Mouse (Mus musculus): ENCODE measurements around the gene Slc4a2. TPM values are rescaled to one million over a fixed set of nuclear protein-coding genes. Genes with fewer than 3 reads are reported as not detected.

The Slc4a2 gene
- polyA plus RNA-seq (2014; fragmentation: Nextera tagmentation; extraction: Ambion mirVana): 14.8 TPM in 2 replicates

DNA sequence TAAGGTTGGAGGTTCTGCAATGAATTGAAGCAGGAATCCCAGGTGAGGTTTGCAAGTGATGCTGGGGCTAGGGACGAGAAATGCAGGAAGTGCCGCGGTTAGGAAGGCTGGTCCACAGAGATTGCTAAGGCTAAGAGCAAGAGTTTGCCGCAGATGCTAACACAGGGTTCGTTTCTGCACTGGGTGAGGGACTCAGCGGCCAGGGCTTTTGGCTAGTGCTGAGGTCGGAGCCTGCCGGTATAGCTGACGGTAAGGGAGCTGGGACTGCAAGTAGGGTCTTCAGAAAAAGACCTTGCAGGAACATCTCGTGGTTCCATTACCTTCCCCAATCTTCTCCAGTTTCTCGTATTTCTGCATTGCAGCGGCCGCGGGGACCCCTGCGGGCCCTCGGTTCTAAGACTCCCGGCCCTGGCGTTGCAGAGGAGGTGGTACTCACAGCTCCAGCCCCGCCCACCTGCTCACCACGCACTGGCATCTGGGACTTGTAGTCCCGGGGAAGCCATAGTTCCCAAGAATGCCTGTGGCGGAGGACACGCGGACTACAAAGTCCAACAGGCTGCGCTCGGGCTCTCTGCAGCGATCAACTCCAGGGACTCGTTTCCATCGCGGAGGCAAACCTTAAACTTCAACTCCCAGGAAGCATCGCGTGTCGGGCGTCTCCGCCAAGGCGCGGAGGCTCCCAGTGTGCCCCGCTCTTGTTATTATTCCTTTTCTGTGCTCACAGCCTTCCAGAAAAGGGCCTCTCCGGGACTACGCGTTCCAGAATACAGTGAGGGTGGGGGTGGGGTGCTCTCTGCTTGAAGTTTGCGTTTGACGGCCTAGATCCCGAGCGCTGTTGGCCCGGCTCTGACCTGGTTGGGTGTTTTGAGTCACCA is at the start of gene Slc4a2, which contains the start of gene Cdk5:
Gene Slc4a2 (plus strand): TSS at position 709 of the 875 bp plus-strand sequence.
Gene Cdk5 (minus strand): TSS at position 402 of the 875 bp plus-strand sequence.
- H3K4me1 ChIP-seq (ENCODE audit: control insufficient read depth, insufficient read depth, low read length): peaks cover 40% of the 10 kb centered on the region
- WGBS: 1% methylated on average over 46 of the region's 46 CpGs
- DNase-seq: peak; percentile 99
- H3K9ac ChIP-seq (replicated peaks; ENCODE audit: low read length): peak within 1 kb of the TSS; percentile 70
- peak within 1 kb of the TSS; percentile 92 for H3K27ac ChIP-seq (replicated peaks; ENCODE audit: low read depth, low read length)
- no peaks in the 10 kb centered on the region for H3K27me3 ChIP-seq (ENCODE audit: control insufficient read depth, insufficient read depth, low read length)
- ATAC-seq (ENCODE audit: low FRiP score, low TSS enrichment): peak; percentile 94
- peaks cover 27% of the 10 kb centered on the region for H3K36me3 ChIP-seq (ENCODE audit: control insufficient read depth, insufficient read depth, low read length)
- H3K9me3 ChIP-seq (ENCODE audit: control insufficient read depth, low read length): no peaks in the 10 kb centered on the region
- H3K4me3 ChIP-seq (replicated peaks; ENCODE audit: low read depth, low read length): peak within 1 kb of the TSS; percentile 44
- H3K4me2 ChIP-seq (ENCODE audit: low read length): peak within 1 kb of the TSS; percentile 96

DNA sequence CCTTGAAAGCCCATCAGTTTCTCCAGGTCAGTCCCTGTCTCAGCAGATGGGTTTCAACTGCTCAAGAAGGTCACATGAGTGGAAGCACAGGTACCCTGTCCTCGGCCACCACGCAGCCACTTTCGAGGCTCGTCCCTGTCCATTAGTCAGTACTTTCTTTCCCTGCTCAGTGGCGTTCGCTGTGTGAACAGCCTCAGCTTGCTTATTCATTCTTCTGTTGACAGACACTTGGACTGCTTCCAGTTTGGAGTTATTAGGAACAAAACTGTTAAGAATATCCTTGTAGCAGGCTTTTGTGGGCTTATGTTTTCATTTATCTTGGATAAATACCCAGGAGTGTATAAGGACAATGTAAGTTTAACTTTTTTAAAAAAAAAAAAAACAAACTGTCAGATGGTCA is 49.4 kb upstream of the Slc4a2 start:
- Histone ChIP-seq H3K27ac (replicated peaks; ENCODE audit: low read depth, low read length) (no peak overlapping the region), H3K9ac (replicated peaks; ENCODE audit: low read length) (no peak overlapping the region), H3K27me3 (ENCODE audit: control insufficient read depth, insufficient read depth, low read length) (no peaks in the 10 kb centered on the region), H3K36me3 (ENCODE audit: control insufficient read depth, insufficient read depth, low read length) (no peaks in the 10 kb centered on the region), H3K4me3 (replicated peaks; ENCODE audit: low read depth, low read length) (no peak overlapping the region), H3K4me1 (ENCODE audit: control insufficient read depth, insufficient read depth, low read length) (no peaks in the 10 kb centered on the region), H3K4me2 (ENCODE audit: low read length) (no peak overlapping the region), H3K9me3 (ENCODE audit: control insufficient read depth, low read length) (no peaks in the 10 kb centered on the region)
- DNase-seq (peak; percentile 42), ATAC-seq (ENCODE audit: low FRiP score, low TSS enrichment) (no peak)
- 53% methylated on average over 6 of the region's 6 CpGs for WGBS

DNA sequence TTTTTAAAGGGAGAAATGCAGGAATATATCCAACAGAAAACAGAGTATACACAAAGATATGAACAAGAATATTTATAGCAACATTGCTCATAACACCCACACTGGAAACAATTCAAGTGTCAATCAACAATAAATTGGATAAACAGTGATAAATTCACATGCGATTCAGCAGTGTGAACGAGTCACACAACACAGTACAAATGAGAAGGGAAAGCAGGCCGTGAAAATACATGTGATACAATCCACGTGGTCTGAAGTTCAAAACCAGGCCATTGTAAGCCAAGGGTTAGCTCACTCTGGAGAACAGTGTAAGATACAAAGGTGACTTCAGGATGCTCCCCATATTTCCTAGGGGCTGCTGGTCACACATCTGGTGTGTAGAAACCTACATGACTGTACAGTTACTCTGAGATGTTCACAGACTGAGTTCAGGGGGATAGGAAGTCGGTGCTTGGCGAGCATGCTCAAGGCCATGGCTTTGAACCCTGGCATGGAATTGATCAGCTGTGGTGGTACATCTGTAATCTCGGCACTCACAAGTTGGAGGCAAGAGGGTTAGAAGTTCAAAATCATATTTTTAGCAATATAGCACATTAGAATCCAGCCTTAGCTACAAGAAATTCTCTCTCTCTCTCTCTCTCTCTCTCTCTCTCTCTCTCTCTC is 48.8 kb upstream of the Slc4a2 start:
- H3K36me3 ChIP-seq (ENCODE audit: control insufficient read depth, insufficient read depth, low read length): no peaks in the 10 kb centered on the region
- H3K27me3 ChIP-seq (ENCODE audit: control insufficient read depth, insufficient read depth, low read length): no peaks in the 10 kb centered on the region
- no peak overlapping the region for H3K4me2 ChIP-seq (ENCODE audit: low read length)
- no peak overlapping the region for H3K9ac ChIP-seq (replicated peaks; ENCODE audit: low read length)
- no peaks in the 10 kb centered on the region for H3K9me3 ChIP-seq (ENCODE audit: control insufficient read depth, low read length)
- no peak for ATAC-seq (ENCODE audit: low FRiP score, low TSS enrichment)
- no peak overlapping the region for H3K4me3 ChIP-seq (replicated peaks; ENCODE audit: low read depth, low read length)
- H3K27ac ChIP-seq (replicated peaks; ENCODE audit: low read depth, low read length): no peak overlapping the region
- DNase-seq: no peak
- H3K4me1 ChIP-seq (ENCODE audit: control insufficient read depth, insufficient read depth, low read length): no peaks in the 10 kb centered on the region
- WGBS: 83% methylated on average over 7 of the region's 7 CpGs

DNA sequence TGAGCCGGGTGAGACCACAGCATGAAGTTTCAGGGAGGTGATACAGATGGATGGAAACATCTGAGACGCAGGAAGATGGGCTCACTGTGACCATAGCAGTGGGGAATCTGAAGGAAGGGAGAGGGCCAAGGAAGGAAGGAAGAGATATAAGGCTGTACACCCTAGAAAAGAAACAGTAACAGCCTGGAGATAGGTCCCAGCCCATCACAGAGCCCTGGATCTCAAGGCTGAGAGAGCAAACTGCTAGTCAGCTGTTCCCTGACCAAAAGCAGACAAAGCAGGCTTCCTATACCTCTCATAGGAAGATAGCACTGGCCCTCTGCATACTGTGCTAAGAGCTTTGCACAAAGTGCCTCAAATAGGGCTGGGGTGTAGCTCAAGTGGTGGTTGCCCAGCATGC is 44.9 kb upstream of the Slc4a2 start:
- no peak overlapping the region for H3K4me3 ChIP-seq (replicated peaks; ENCODE audit: low read depth, low read length)
- no peak overlapping the region for H3K4me2 ChIP-seq (ENCODE audit: low read length)
- H3K36me3 ChIP-seq (ENCODE audit: control insufficient read depth, insufficient read depth, low read length): no peaks in the 10 kb centered on the region
- no peaks in the 10 kb centered on the region for H3K9me3 ChIP-seq (ENCODE audit: control insufficient read depth, low read length)
- H3K9ac ChIP-seq (replicated peaks; ENCODE audit: low read length): no peak overlapping the region
- WGBS: 82% methylated on average over 2 of the region's 2 CpGs
- peaks cover 7% of the 10 kb centered on the region; the same call in 1 of the 2 replicates for H3K4me1 ChIP-seq (ENCODE audit: control insufficient read depth, insufficient read depth, low read length)
- DNase-seq (no peak), ATAC-seq (ENCODE audit: low FRiP score, low TSS enrichment) (no peak)
- H3K27ac ChIP-seq (replicated peaks; ENCODE audit: low read depth, low read length): no peak overlapping the region
- no peaks in the 10 kb centered on the region for H3K27me3 ChIP-seq (ENCODE audit: control insufficient read depth, insufficient read depth, low read length)

DNA sequence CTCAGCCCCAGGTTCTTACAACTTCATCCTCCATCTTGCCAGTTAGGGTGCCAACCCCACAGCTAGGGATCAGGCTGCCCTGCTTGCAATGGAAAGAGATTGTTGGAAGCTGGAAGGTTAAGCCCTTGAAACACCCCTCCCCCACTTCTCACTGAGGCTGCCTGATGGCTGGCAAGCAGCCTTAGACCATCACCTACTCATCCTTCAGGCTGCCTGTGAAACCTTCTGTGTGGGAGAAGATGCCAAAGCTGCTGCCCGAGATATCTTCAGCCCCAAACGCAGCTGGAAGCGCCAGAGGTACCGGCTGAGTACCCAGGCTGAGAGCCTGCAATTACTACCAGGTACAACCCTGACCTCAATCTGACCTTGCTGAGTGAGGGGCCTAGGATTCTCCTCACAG is 44.1 kb upstream of the Slc4a2 start:
- H3K4me2 ChIP-seq (ENCODE audit: low read length): no peak overlapping the region
- H3K4me3 ChIP-seq (replicated peaks; ENCODE audit: low read depth, low read length): no peak overlapping the region
- H3K9me3 ChIP-seq (ENCODE audit: control insufficient read depth, low read length): no peaks in the 10 kb centered on the region
- H3K27me3 ChIP-seq (ENCODE audit: control insufficient read depth, insufficient read depth, low read length): no peaks in the 10 kb centered on the region
- ATAC-seq (ENCODE audit: low FRiP score, low TSS enrichment) (no peak), DNase-seq (no peak)
- no peak overlapping the region for H3K9ac ChIP-seq (replicated peaks; ENCODE audit: low read length)
- H3K36me3 ChIP-seq (ENCODE audit: control insufficient read depth, insufficient read depth, low read length): no peaks in the 10 kb centered on the region
- no peak overlapping the region for H3K27ac ChIP-seq (replicated peaks; ENCODE audit: low read depth, low read length)
- peaks cover 12% of the 10 kb centered on the region; the same call in 1 of the 2 replicates for H3K4me1 ChIP-seq (ENCODE audit: control insufficient read depth, insufficient read depth, low read length)
- 82% methylated on average over 4 of the region's 4 CpGs for WGBS

DNA sequence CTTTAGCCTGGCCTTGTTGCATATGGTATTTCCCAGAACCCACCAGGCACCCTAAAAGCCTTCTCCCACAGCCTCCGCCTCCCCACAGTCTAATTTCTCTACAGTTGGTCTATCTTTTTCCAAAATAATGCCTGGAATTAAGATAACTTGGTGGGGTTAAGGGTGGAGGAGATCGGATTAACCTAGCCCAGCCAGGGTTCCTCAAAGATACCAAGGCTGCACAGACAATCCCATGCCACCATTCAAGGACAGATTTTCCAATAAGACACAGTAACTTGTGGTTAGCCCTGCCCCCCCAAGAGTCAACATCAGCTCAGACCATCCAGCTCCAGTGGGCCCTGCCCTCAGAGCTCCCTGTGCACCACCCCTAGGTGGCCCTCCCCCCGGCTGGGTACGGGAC is 43.1 kb upstream of the Slc4a2 start:
- ATAC-seq (ENCODE audit: low FRiP score, low TSS enrichment) (no peak), DNase-seq (no peak)
- Histone ChIP-seq H3K4me2 (ENCODE audit: low read length) (no peak overlapping the region), H3K9me3 (ENCODE audit: control insufficient read depth, low read length) (no peaks in the 10 kb centered on the region), H3K4me1 (ENCODE audit: control insufficient read depth, insufficient read depth, low read length) (peaks cover 12% of the 10 kb centered on the region; the same call in 1 of the 2 replicates), H3K36me3 (ENCODE audit: control insufficient read depth, insufficient read depth, low read length) (no peaks in the 10 kb centered on the region), H3K27me3 (ENCODE audit: control insufficient read depth, insufficient read depth, low read length) (no peaks in the 10 kb centered on the region), H3K4me3 (replicated peaks; ENCODE audit: low read depth, low read length) (no peak overlapping the region), H3K9ac (replicated peaks; ENCODE audit: low read length) (no peak overlapping the region), H3K27ac (replicated peaks; ENCODE audit: low read depth, low read length) (no peak overlapping the region)
- WGBS: 90% methylated on average over 4 of the region's 4 CpGs

DNA sequence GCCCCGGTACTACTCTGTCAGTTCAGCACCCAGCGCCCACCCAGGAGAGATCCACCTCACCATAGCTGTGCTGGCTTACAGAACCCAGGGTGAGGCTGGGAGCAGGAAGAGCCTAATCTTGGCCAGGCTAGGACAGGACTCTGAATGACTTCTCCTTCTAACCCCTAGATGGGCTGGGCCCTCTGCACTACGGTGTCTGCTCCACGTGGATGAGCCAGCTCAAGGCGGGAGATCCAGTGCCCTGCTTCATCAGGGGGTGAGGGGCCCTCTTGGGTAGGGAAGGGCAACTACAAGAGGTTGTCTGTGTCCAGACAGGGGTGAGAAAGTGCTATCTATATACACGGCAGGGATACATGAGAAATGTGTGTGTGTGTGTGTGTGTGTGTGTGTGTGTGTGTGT is 42.2 kb upstream of the Slc4a2 start:
- H3K4me2 ChIP-seq (ENCODE audit: low read length): no peak overlapping the region
- DNase-seq (no peak), ATAC-seq (ENCODE audit: low FRiP score, low TSS enrichment) (no peak)
- H3K27ac ChIP-seq (replicated peaks; ENCODE audit: low read depth, low read length): no peak overlapping the region
- H3K4me3 ChIP-seq (replicated peaks; ENCODE audit: low read depth, low read length): no peak overlapping the region
- no peaks in the 10 kb centered on the region for H3K9me3 ChIP-seq (ENCODE audit: control insufficient read depth, low read length)
- no peaks in the 10 kb centered on the region for H3K36me3 ChIP-seq (ENCODE audit: control insufficient read depth, insufficient read depth, low read length)
- H3K27me3 ChIP-seq (ENCODE audit: control insufficient read depth, insufficient read depth, low read length): peaks cover 4% of the 10 kb centered on the region; the same call in 1 of the 2 replicates
- 81% methylated on average over 6 of the region's 6 CpGs for WGBS
- no peak overlapping the region for H3K9ac ChIP-seq (replicated peaks; ENCODE audit: low read length)
- H3K4me1 ChIP-seq (ENCODE audit: control insufficient read depth, insufficient read depth, low read length): peaks cover 12% of the 10 kb centered on the region; the same call in 1 of the 2 replicates

DNA sequence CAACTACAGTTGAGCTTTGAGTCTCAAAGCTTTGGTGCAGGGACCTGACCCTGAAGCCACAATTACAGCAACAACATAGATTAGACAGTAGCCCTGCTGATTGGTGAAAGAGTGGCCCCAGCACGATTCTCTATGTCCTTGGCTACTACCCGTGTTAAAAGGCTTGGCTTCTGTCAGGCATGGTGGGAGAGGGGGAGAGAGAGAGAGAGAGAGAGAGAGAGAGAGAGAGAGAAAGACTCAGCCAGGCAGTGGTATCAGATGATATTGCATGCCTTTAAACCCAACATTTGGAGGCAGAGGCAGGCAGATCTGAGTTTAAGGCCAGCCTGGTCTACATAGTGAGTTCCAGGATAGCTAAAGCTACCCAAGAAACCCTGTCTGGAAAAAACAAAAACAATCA is 41.6 kb upstream of the Slc4a2 start:
- no peaks in the 10 kb centered on the region for H3K36me3 ChIP-seq (ENCODE audit: control insufficient read depth, insufficient read depth, low read length)
- H3K27me3 ChIP-seq (ENCODE audit: control insufficient read depth, insufficient read depth, low read length): peaks cover 7% of the 10 kb centered on the region; the same call in 1 of the 2 replicates
- no peak for DNase-seq
- H3K4me2 ChIP-seq (ENCODE audit: low read length): no peak overlapping the region
- H3K9me3 ChIP-seq (ENCODE audit: control insufficient read depth, low read length): no peaks in the 10 kb centered on the region
- H3K9ac ChIP-seq (replicated peaks; ENCODE audit: low read length): no peak overlapping the region
- no peak overlapping the region for H3K27ac ChIP-seq (replicated peaks; ENCODE audit: low read depth, low read length)
- ATAC-seq (ENCODE audit: low FRiP score, low TSS enrichment): no peak
- peaks cover 13% of the 10 kb centered on the region; the same call in 1 of the 2 replicates for H3K4me1 ChIP-seq (ENCODE audit: control insufficient read depth, insufficient read depth, low read length)
- WGBS: 68% methylated on average over 2 of the region's 2 CpGs
- no peak overlapping the region for H3K4me3 ChIP-seq (replicated peaks; ENCODE audit: low read depth, low read length)
